ENCODE assay signal across 25 mouse cellular contexts in the genomic region with DNA sequence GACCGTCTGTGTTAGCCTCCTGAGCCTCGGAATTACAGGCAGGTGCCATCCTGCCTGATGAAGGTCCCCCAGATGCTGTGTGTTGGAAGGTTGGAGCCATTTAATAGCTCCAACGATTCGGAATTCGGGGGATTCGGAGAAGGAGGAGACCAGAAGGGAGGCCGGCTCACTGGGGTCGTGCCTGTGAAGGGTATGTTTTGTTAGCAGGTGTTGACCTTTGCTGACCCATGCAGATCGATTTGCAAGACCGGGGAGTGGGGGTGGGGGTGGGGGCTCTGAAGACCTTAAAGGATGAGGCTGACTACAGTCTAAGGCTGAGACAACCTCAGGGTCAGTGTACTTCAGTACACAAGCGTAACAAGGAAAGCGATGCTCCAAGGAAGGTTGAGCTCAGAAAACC. TPM values are rescaled to one million over a fixed set of nuclear protein-coding genes. Genes with fewer than 3 reads are reported as not detected.
DNase-seq lines count a peak whose midpoint lies in the region; ATAC-seq lines count a peak whose summit lies in the region.
"Had no signal": no experiment of that assay in that cellular context is flagged by ENCODE, and none has a peak within 500 bp of the region (broad histone marks: within the 10 kb centered on the region; RNA-seq: fewer than 3 reads in every experiment).

No protein-coding gene starts in this region.

- 58% methylated on average over 12 of the region's 12 CpGs for WGBS in neural tube, embryonic 15.5 days

- no peaks in the 10 kb centered on the region for H3K27me3 ChIP-seq in neural tube, embryonic 15.5 days (replicated peaks)
- H3K27me3 ChIP-seq: embryonic facial prominence, embryonic 12.5 days; heart, embryonic 15.5 days; hindbrain, embryonic 13.5 days had no signal

- intact Hi-C loops in gastrocnemius, postnatal 36 days (cut with DNase I), result no loop called here
- intact Hi-C loops in heart, postnatal 25 days (cut with DNase I), result no loop called here

- peaks cover 13% of the 10 kb centered on the region for H3K36me3 ChIP-seq in neural tube, embryonic 15.5 days

- DNase-seq in neural tube, embryonic 10.5 days (ENCODE audit: extremely low spot score, low spot score), result peak; percentile 17
- DNase-seq in R1 (ENCODE audit: low read depth, low spot score), result peak; percentile 89
- peak; percentile 12 for DNase-seq in embryo, embryonic 11 days
- no peak for DNase-seq in gastrocnemius, postnatal 36 days
- DNase-seq in ovary, postnatal 36 days (ENCODE audit: low spot score), result no peak
- DNase-seq in heart, postnatal 25 days (ENCODE audit: low spot score), result no peak
- DNase-seq: adrenal gland, postnatal 10 days; cerebellum, adult 11 months; cerebellum, adult 9-10 months; cerebellum, postnatal 25 days; gastrocnemius, postnatal 10 days; heart, adult 2 months; heart, postnatal 36 days; kidney, adult 8-10 months had no signal

- H3K4me3 ChIP-seq in neural tube, embryonic 15.5 days (replicated peaks), result no peak overlapping the region
- H3K4me3 ChIP-seq: embryonic facial prominence, embryonic 12.5 days; heart, adult 2 months; heart, embryonic 15.5 days; hindbrain, embryonic 13.5 days had no signal

- no peak overlapping the region for H3K4me2 ChIP-seq in neural tube, embryonic 15.5 days
- H3K4me2 ChIP-seq: embryonic facial prominence, embryonic 12.5 days; heart, embryonic 11.5 days; heart, embryonic 15.5 days; hindbrain, embryonic 13.5 days had no signal

- H3K27ac ChIP-seq in neural tube, embryonic 15.5 days (replicated peaks), result no peak overlapping the region
- H3K27ac ChIP-seq: embryonic facial prominence, embryonic 12.5 days; heart, adult 2 months; heart, embryonic 15.5 days; hindbrain, embryonic 13.5 days had no signal

- no peak for ATAC-seq in neural tube, embryonic 15.5 days (ENCODE audit: low FRiP score)
- ATAC-seq: forebrain, embryonic 16.5 days; intestine, postnatal 0 days had no signal

- H3K9me3 ChIP-seq in neural tube, embryonic 15.5 days (replicated peaks), result no peaks in the 10 kb centered on the region
- H3K9me3 ChIP-seq: embryonic facial prominence, embryonic 12.5 days; heart, embryonic 15.5 days; hindbrain, embryonic 13.5 days had no signal

- no peak overlapping the region for H3K9ac ChIP-seq in neural tube, embryonic 15.5 days (replicated peaks)
- H3K9ac ChIP-seq: embryonic facial prominence, embryonic 12.5 days; heart, embryonic 15.5 days; hindbrain, embryonic 13.5 days had no signal

- H3K4me1 ChIP-seq in neural tube, embryonic 15.5 days, result no peaks in the 10 kb centered on the region
- H3K4me1 ChIP-seq: embryonic facial prominence, embryonic 12.5 days; heart, embryonic 15.5 days; hindbrain, embryonic 13.5 days had no signal

RNA-seq across cellular contexts. Expression of a gene that starts 27.6 kb away (rescaled TPM):
- 25.1 and 25.3 TPM in 2 replicates for polyA plus RNA-seq in neural tube, embryonic 15.5 days (2015; fragmentation: Nextera tagmentation; extraction: Ambion mirVana)
- 1 to 10 TPM; 1.9 to 3.0 TPM for total RNA-seq in gastrocnemius, postnatal 36 days (2021)
- 1 to 10 TPM; 2.4 to 3.9 TPM for total RNA-seq in heart, postnatal 25 days (2021)

RNA-seq across cellular contexts. Expression of a gene that starts 35.5 kb away (rescaled TPM):
- polyA plus RNA-seq in neural tube, embryonic 15.5 days (2015; fragmentation: Nextera tagmentation; extraction: Ambion mirVana), result 0.22 TPM in 1 of 2 replicates, not detected in the other
- total RNA-seq in gastrocnemius, postnatal 36 days (2021), result not detected
- not detected for total RNA-seq in heart, postnatal 25 days (2021)
- total RNA-seq: adrenal gland, postnatal 10 days; adrenal gland, postnatal 4 days; gastrocnemius, postnatal 10 days; heart, adult 2 months; heart, postnatal 36 days had no signal
- polyA plus RNA-seq: brain, embryonic 14.5 days; embryonic facial prominence, embryonic 12.5 days; forebrain, embryonic 11.5 days; forebrain, embryonic 16.5 days; gonadal fat pad, adult 2 months; heart, adult 2 months; heart, embryonic 11.5 days; heart, embryonic 15.5 days; hindbrain, embryonic 13.5 days; intestine, postnatal 0 days had no signal

Comparison
In these comparisons a context has a peak if more than half of its experiments do, and no peak if none do; other contexts are left out.
1. DNase-seq: peak in neural tube, embryonic 10.5 days (single experiment), R1 (single experiment) and embryo, embryonic 11 days (single experiment); none in gastrocnemius, postnatal 36 days (0 of 2), ovary, postnatal 36 days (single experiment) and heart, postnatal 25 days (single experiment).